Mouse (Mus musculus) B cell, adult 2 months (primary cell): Measurements from ENCODE around the gene Gm17175.
"Not testable (repeated sequence)": the region's sequence is repeated elsewhere in the genome, so short reads cannot be mapped to it uniquely, and the experiment has no call there.

Experiments
- DNase-seq, 2 experiments: peaks; one replicate each; pipeline ENCODE4 v3.0.0; 2022

Gene Gm17175

GRCm38 (mm10) chr14:51573963-51574362 lies at the start of gene Gm17175:
Gm17175 (minus strand) TSS chr14:51574063.
- not testable (repeated sequence) for DNase-seq

- no peak for DNase-seq
These were observed 37.3 kb upstream of the Gm17175 start, which contains the start of gene Gm17078 for GRCm38 (mm10) chr14:51611210-51611609. Gm17078 (minus strand) TSS chr14:51611310.

GRCm38 (mm10) chr14:51592039-51592438 lies 18.2 kb upstream of the Gm17175 start, which contains the start of gene Gm17174:
Gm17174 (minus strand) TSS chr14:51592139.
- DNase-seq: not testable (repeated sequence)

- no peak for DNase-seq
These were observed 21.4 kb downstream of the Gm17175 start, which contains the start of gene Gm5622 for GRCm38 (mm10) chr14:51552490-51552889. Gm5622 (plus strand) TSS chr14:51552790.
